In genomic region chr17:56008356-56009087, GRCm38 (mm10) we compare ENCODE assay signal across 8 mouse cellular contexts. TPM values are rescaled to one million over a fixed set of nuclear protein-coding genes. Genes with fewer than 3 reads are reported as not detected.
DNase-seq lines count a peak whose midpoint lies in the region; ATAC-seq and TF ChIP-seq lines count a peak whose summit lies in the region.

No protein-coding gene starts in this region.

- ATAC-seq in activated CD4-positive, CD25-positive, alpha-beta regulatory T cell, adult 4 months: peak; percentile 86

- H3K27ac ChIP-seq in cortical plate, adult 2 months (ENCODE audit: insufficient read depth, low read length): peak overlapping the region; percentile 34

- peak; percentile 75 for TF ChIP-seq POLR2A in cortical plate, adult 2 months (IDR thresholded peaks at IDR 0.05; ENCODE audit: extremely low read depth, insufficient read depth, low read length)

- DNase-seq in gastrocnemius, adult 8-10 months (ENCODE audit: low spot score in 2 of 2): peak; percentile 83 to 87
- DNase-seq in hindlimb bud, embryonic 11.5 days (ENCODE audit: extremely low spot score, low read depth, low spot score): peak; percentile 98
- peak; percentile 73 to 95 for DNase-seq in left cerebral cortex, adult 8-10 months (ENCODE audit: low spot score in 2 of 2)
- DNase-seq in right cerebral cortex, postnatal 10 days (ENCODE audit: low spot score in 2 of 2): peak; percentile 98 to 99
- peak; percentile 80 for DNase-seq in urinary bladder, postnatal 25 days (ENCODE audit: low spot score)

- no peak for TF ChIP-seq CTCF in cortical plate, adult 2 months (IDR thresholded peaks at IDR 0.05; ENCODE audit: extremely low read depth, insufficient read depth, low read length)

- no peaks in the 10 kb centered on the region for H3K9me3 ChIP-seq in megakaryocyte, embryonic 14.5 days

- peaks cover 33% of the 10 kb centered on the region for H3K27me3 ChIP-seq in megakaryocyte, embryonic 14.5 days (replicated peaks)

- H3K4me3 ChIP-seq in cortical plate, adult 2 months (ENCODE audit: insufficient read depth, low read length): peak overlapping the region; percentile 68
- H3K4me3 ChIP-seq in megakaryocyte, embryonic 14.5 days (replicated peaks): peak overlapping the region; percentile 93

- H3K36me3 ChIP-seq in megakaryocyte, embryonic 14.5 days (replicated peaks; ENCODE audit: low read length): peaks cover 17% of the 10 kb centered on the region

- peaks cover 6% of the 10 kb centered on the region; the same call in 1 of the 2 replicates for H3K4me1 ChIP-seq in cortical plate, adult 2 months (ENCODE audit: control insufficient read depth, insufficient read depth, low read length)
- peaks cover 58% of the 10 kb centered on the region for H3K4me1 ChIP-seq in megakaryocyte, embryonic 14.5 days

RNA-seq across cellular contexts. Expression of gene Mpnd, which starts 3.0 kb away (rescaled TPM):
- polyA plus RNA-seq in activated CD4-positive, CD25-positive, alpha-beta regulatory T cell, adult 4 months (2017; shearing (Covaris generic)): 10 to 100 TPM; 22.9 to 23.8 TPM
- polyA plus RNA-seq in cortical plate, adult 2 months (2012; rRNA removed): 142 and 154 TPM in 2 replicates
- total RNA-seq in gastrocnemius, adult 8-10 months (2022): 10 to 100 TPM; 41.3 to 55.2 (median 42.4) TPM
- 100 to 1,000 TPM; 107 to 123 (median 117) TPM for total RNA-seq in left cerebral cortex, adult 8-10 months (2022)
- polyA plus RNA-seq in megakaryocyte, embryonic 14.5 days (2012; ENCODE audit: insufficient read depth, low replicate concordance): 4.4 and 22.7 TPM in 2 replicates

RNA-seq across cellular contexts. Expression of gene Stap2, which starts 3.1 kb away (rescaled TPM):
- under 1 TPM in 1 of 2 experiments, not detected in 1; 0.54 TPM for polyA plus RNA-seq in activated CD4-positive, CD25-positive, alpha-beta regulatory T cell, adult 4 months (2017; shearing (Covaris generic))
- polyA plus RNA-seq in cortical plate, adult 2 months (2012; rRNA removed): 6.0 TPM in 2 replicates
- 1 to 10 TPM; 1.7 to 3.2 (median 2.6) TPM for total RNA-seq in gastrocnemius, adult 8-10 months (2022)
- total RNA-seq in left cerebral cortex, adult 8-10 months (2022): 1 to 10 TPM; 1.7 to 2.4 (median 2.1) TPM
- polyA plus RNA-seq in megakaryocyte, embryonic 14.5 days (2012; ENCODE audit: insufficient read depth, low replicate concordance): 0.21 TPM in 1 of 2 replicates, not detected in the other

RNA-seq across cellular contexts. Expression of gene Fsd1, which starts 22.2 kb away (rescaled TPM):
- polyA plus RNA-seq in activated CD4-positive, CD25-positive, alpha-beta regulatory T cell, adult 4 months (2017; shearing (Covaris generic)): not detected
- polyA plus RNA-seq in cortical plate, adult 2 months (2012; rRNA removed): 76.7 and 91.0 TPM in 2 replicates
- not detected for total RNA-seq in gastrocnemius, adult 8-10 months (2022)
- 10 to 100 TPM; 73.6 to 91.7 (median 81.2) TPM for total RNA-seq in left cerebral cortex, adult 8-10 months (2022)
- not detected in 2 replicates for polyA plus RNA-seq in megakaryocyte, embryonic 14.5 days (2012; ENCODE audit: insufficient read depth, low replicate concordance)

RNA-seq across cellular contexts. Expression of gene Sh3gl1, which starts 27.9 kb away (rescaled TPM):
- polyA plus RNA-seq in activated CD4-positive, CD25-positive, alpha-beta regulatory T cell, adult 4 months (2017; shearing (Covaris generic)): 100 to 1,000 TPM in 1 of 2 experiments, 10 to 100 TPM in 1; 84.9 to 114 TPM
- 56.5 and 59.4 TPM in 2 replicates for polyA plus RNA-seq in cortical plate, adult 2 months (2012; rRNA removed)
- total RNA-seq in gastrocnemius, adult 8-10 months (2022): 1 to 10 TPM; 5.5 to 8.9 (median 7.6) TPM
- total RNA-seq in left cerebral cortex, adult 8-10 months (2022): 10 to 100 TPM; 31.2 to 36.7 (median 34.0) TPM
- polyA plus RNA-seq in megakaryocyte, embryonic 14.5 days (2012; ENCODE audit: insufficient read depth, low replicate concordance): 115 and 286 TPM in 2 replicates

RNA-seq across cellular contexts. Expression of gene Chaf1a, which starts 31.7 kb away (rescaled TPM):
- polyA plus RNA-seq in activated CD4-positive, CD25-positive, alpha-beta regulatory T cell, adult 4 months (2017; shearing (Covaris generic)): 1 to 10 TPM; 1.0 to 1.6 TPM
- 2.6 and 2.8 TPM in 2 replicates for polyA plus RNA-seq in cortical plate, adult 2 months (2012; rRNA removed)
- total RNA-seq in gastrocnemius, adult 8-10 months (2022): 1 to 10 TPM in 1 of 4 experiments, under 1 TPM in 3; 0.47 to 1.6 (median 0.75) TPM
- 1 to 10 TPM; 2.6 to 3.5 (median 3.1) TPM for total RNA-seq in left cerebral cortex, adult 8-10 months (2022)
- 17.0 and 33.8 TPM in 2 replicates for polyA plus RNA-seq in megakaryocyte, embryonic 14.5 days (2012; ENCODE audit: insufficient read depth, low replicate concordance)

Comparison
In these comparisons a context has a peak if more than half of its experiments do, and no peak if none do; other contexts are left out.
1. Peak in every context shown above with its lines: DNase-seq, ATAC-seq, H3K4me3 ChIP-seq and H3K27ac ChIP-seq.
2. RNA of gene Fsd1, which starts 22.2 kb away (polyA plus RNA-seq): 76.7 to 91.0 TPM in cortical plate, adult 2 months; not detected in activated CD4-positive, CD25-positive, alpha-beta regulatory T cell, adult 4 months and not detected in megakaryocyte, embryonic 14.5 days; every median in the first group is over 10 times any median in the second.